Mouse (Mus musculus) monocyte, adult 5-6 weeks (primary cell): ENCODE results near the gene Wdr20rt. TPM values are rescaled to one million over a fixed set of nuclear protein-coding genes. Genes with fewer than 3 reads are reported as not detected.
"Not testable (repeated sequence)": the region's sequence is repeated elsewhere in the genome, so short reads cannot be mapped to it uniquely, and the experiment has no call there.

Source experiments
- ATAC-seq: fragments of 153-309, 156-312 bp; replicated peaks from 2 replicates; pipeline ENCODE4 v1.8.0; 2017; ENCODE audit warnings: mild to moderate bottlenecking; ENCODE audit not compliant: low TSS enrichment, insufficient number of reproducible peaks, severe bottlenecking, poor library complexity, low FRiP score
- total RNA-seq: library from RNA; stranded (forward); fragments of 200-1000, 200-491, 200-594 nt; gene quantifications from 3 replicates; pipeline ENCODE4 v1.2.3, GENCODE M21; 2017

Gene Wdr20rt
- not detected in 3 replicates for total RNA-seq

DNA sequence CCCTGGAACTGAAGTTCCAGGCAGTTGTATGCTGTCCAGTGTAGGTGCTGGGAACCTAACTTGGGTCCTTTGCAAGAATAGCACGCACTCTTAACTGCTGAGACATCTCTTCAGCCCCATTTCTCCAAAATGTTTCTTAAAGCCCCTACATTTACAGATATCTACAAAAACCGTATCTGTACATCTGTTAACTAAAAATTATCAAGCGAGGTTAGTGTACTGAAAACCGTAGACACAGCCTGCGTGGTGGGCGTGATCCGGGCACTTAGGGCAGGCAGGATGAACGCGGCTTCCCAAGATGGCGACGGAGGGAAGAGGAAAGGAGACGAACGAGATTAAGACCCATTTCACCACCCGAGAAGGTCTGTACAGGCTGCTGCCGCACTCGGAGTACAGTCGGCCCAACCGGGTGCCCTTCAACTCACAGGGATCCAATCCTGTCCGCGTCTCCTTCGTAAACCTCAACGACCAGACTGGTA is at the start of gene Wdr20rt:
Gene Wdr20rt (plus strand): TSS at position 51 of the 479 bp plus-strand sequence.
- no peak for ATAC-seq

DNA sequence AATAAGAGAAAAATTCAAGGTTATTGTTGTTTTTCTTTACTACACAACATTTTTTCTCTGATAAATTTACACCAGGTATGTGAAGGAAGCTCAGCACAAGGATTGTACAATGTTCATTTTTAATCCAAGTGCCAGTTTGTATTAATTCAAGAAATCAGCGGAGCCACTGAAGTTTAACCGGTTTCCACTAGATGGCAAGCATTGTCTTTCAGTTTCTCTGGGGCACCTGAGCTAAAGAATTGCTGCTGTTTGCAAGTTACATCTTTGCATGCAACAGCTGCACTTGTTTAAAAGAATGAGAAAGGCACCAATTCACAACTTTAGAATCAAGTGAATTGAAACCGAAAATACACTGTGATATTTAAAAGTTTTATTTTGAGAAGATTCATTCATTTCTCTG is 38.0 kb upstream of the Wdr20rt start:
- ATAC-seq = no peak

DNA sequence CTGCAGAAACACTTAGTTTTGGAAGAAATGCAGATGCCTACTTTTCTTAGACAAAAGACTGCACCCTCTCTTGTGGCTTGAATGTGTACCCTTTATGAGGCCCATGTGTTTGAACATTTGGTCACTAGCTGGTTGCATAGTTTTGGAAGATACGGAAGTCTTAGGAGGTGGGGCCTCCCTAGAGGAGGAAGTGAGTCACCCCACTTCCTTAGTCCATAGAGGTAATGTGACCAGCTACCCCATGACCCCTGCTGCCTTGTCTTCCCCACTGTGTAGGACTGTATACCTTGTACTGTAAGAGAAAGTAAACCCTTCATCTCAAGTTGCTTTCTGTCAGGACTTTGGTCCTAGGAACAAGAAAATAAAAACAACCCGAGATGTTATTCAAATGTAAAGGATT is 36.1 kb upstream of the Wdr20rt start:
- no peak for ATAC-seq

DNA sequence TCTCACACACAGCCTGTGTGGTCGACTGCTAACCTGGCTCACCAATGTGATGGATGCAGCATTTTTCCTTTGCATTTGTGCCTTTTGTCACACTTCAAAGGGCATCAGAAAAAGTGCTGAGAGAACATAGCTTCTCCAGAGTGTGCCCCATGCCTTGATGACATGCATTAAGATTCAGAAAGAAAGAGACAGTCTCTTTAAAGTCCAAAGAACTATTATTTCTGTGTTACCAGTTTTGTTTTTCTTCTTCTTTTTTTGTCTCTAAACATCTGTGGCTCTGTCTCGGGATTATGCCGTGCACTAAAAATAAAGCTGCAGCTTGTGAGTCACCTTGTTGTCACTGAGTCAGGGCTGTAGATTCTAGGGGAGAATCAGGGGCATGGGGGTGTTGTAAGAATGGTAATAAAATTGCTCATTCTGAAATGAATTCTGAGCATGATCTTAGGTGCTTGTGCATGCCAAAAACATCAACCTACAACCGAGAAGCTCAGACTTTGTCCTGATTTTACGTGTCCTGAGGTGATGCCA is 31.2 kb upstream of the Wdr20rt start:
- no peak for ATAC-seq

DNA sequence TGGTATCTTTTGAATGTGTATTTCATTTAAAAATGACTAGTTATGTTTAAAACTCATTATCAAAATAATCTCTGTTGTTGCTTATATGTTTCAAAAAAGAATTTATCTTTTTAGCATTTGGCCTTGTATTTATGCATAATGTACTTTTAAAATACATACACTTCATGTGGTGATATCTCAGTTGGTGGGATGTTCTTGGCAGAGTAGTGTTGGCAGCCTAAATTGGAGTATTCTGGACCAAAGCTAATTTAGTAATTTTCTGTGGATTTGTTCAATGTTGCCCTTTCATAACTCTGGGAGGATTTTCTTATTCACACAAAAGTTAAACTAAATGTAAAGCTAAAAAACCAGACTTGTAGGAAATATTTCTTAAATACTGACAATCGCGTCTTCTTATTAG is 23.5 kb upstream of the Wdr20rt start:
- ATAC-seq = no peak

DNA sequence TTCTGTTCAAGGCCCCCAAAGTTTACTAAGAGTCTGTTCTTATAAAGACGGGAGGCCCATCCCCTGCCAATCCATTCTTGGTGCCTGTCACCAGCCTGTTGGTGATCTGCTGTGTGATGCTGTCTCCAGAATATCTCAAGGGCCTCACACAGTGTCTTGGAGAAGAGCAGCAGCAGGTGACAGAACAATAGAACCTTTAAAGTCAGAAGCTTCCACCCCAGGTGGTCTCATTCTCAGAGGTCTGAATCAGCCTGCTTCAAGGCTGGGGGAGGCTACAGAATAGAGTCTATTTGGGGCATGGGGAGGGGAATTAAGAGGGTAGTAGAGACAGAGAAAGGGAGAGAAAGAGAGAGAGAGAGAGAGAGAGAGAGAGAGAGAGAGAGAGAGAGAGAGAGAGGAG is 18.9 kb upstream of the Wdr20rt start:
- no peak for ATAC-seq

DNA sequence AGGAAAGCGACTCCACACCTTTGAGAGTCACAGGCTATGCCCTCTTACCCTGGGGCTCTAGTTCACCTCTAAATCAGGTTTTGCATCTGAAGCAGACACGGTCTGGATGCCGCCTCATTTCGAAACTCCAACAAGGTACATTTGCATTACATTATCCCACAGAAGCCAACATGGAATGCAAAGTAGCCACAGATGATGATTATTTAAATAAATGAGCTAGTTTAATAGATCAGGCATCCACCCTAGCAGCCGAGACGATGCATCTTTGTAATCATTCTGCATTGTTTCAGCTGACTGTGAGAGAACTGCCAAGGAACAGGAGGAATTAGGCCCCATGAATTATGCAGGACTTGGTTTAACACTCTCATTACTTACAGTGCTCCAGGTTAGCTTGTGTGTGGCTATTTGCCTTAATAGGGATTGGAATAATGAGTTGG is 8.9 kb upstream of the Wdr20rt start:
- ATAC-seq = no peak

DNA sequence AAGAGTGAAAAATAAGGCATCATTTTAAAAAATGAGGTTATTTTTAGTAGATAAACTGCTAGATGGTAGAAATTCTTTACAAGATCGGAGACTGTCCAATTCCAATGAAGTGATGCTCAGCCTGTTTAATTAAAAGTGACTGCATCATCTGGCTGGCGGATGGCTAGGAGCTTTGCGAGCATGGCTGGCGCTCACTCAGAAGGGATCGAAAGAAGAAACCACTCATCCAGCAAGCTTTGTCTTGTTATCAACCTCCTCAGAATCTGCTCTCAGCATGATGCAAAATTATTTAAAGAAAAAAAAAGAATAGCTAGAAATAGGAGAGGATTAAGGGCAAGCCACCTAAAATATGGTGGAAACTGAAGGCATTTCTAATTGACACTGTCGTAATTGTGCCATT is 3.3 kb downstream of the Wdr20rt start:
- no peak for ATAC-seq

DNA sequence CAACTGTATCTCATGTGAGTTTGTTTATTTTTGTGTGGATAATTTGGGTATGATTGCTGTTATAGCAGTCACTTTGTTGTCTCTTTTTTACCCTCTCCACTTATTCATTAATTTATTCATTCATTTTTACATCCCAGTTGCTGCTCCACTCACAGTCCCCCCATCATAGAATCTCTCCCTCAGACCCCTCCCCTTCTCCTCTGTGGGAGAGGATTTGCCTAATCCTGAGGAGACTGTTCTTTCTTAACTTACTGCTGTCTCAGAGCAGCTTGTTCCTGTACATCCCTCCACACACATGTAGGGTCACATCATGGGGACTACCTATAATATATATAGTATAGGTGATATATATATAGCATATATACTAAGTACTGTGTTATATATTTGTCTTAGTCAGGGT is 3.7 kb downstream of the Wdr20rt start:
- ATAC-seq = no peak

DNA sequence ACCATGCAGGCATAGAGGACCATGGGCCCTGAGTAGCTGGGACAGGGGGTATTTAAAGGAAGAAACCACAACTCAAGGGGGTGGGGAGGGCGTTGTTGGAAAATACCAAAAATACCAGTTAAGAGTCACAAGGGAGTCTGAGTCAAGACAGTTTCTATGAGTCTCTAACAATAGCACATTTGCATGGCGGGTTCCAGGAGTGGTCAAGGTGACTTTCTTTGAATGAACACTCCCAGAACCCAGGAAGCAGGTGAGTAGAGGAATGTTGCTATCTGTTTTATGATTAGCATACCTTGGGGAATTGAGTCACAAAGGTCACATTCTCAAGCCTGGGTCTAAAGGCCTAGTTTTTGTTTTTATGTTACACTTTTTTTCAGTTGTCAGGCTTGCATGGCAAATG is 7.5 kb downstream of the Wdr20rt start:
- ATAC-seq = not testable (repeated sequence)

DNA sequence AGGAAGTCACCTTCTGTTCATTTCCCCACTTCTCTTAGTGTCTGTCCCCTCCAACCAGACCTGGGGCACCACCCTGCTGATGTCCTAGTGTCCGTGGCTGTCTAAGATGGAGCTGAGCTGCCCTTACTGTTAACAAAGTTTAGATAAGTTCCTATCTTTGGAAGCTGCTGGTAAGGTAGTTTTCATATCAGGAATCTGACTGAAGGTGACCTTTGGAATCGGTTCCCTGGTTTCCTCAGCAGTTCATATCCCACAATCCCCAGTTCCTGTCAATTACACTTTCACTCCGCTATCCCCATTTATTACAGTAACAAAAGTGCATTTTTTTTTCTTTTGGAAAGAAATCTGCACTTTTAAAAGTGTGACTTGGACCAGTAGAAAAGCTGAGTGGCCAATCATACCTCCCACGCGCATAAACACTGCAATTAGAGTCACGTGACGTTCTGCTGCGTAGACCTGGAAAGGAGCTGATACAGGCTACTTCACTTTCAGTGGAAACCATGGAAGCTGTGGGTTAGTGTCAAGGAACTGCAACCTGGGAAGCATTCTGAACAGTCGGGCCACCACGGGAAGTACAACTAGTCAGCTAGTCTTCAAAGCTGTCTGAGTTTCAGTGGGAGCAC is 24.9 kb downstream of the Wdr20rt start:
- ATAC-seq = no peak

DNA sequence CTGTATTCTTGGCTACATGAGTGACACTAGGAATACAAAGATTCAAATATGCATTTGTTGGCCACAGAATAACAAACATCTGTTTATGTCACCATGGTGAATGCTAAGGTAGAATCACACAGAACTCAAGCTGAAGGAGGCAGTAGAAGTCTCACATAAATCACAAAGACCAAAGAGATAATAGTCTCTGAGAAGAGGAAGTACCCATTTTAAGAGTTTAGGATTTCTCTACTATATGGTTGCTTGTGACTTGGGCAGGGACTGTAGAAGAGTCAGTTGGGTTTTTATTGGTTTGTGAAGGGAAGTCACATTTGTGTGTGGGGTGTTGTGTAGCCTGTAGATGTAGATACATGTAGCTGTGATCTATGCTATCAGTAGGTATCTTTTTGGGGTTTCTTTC is 31.6 kb downstream of the Wdr20rt start:
- ATAC-seq = no peak

DNA sequence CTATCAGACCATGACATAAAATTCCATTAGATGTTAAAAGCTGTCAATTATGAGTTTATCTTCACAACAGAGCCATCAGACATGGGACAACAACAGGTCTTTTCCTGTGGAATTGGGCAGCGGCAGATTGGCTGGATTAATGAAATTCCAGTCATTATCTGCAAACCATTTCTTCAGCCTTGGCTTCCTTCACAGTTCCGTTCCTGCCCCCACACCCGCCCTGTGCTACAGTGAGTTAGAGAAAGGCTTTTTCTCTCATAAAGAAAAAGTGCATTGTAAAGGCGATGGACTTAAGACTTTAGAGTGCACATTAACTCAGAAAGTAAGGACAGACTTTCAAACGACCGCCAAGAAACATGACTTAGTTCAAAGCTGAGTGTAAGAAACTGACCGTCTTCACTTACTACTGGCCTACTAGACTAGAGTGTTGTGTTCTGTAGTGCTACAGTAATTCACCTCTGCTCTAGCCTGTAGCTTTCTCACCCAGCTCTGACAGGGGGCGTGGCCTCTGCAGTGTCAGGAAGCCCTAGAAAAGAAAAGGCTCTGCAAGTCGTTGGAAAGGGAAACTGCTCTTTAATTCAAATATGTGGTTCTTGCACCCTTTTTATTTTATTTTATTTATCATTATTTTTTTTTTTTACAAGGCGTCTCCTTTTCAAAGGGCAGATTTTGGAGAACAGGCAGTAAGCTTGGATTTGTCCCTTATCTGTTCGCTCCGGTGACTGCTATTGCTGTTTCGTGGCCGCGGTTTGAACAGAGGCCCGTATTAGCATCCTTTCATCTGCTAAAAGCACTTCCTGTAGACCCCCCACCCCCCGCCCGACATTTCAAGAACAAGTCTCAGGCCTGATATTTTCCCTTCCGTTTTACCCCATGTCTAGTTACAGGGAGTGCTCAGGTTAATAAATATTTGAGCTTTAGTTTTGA is 33.2 kb downstream of the Wdr20rt start:
- ATAC-seq = no peak

DNA sequence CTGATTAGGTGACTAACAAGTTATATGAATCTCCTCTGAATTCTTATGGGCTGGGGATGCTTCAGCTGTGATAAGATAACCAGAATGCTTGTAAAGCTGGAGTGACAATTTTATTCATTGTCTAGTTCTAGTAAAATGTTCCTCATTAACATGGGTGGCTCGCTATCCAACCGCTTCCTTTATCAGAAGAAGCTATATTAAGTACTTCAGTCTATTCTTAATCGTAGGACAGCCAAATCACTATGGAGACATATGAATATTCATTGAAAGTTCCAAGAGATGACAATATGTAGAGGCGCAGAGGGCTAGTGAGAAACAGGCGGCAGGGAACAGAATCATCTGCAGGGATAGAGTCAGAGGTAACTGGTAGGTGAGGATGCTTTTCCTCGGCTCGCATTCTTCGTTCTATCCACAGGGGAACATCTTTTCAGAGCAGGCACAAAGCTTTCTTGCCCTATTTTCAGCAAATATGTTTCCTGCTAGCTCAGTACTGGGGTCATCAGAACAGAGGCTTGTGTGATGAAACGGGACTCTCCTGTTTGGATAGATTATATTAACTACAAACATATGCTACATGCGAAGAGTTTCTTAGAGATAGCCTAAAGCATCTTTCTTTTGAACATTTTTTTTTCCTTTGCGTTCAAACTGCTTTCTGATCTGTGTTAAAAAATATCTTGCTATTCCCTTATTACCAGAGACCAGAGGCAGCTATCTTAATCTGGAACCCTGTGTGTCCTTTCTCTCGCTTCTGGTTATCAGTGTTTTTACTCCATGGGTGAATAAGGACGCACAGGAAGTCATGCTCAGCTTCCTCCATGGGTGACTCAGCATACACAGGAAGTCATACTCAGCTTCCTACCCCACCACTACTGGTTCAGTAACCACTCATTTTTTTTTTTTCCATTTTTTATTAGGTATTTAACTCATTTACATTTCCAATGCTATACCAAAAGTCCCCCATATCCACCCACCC is 34.1 kb downstream of the Wdr20rt start:
- no peak for ATAC-seq

DNA sequence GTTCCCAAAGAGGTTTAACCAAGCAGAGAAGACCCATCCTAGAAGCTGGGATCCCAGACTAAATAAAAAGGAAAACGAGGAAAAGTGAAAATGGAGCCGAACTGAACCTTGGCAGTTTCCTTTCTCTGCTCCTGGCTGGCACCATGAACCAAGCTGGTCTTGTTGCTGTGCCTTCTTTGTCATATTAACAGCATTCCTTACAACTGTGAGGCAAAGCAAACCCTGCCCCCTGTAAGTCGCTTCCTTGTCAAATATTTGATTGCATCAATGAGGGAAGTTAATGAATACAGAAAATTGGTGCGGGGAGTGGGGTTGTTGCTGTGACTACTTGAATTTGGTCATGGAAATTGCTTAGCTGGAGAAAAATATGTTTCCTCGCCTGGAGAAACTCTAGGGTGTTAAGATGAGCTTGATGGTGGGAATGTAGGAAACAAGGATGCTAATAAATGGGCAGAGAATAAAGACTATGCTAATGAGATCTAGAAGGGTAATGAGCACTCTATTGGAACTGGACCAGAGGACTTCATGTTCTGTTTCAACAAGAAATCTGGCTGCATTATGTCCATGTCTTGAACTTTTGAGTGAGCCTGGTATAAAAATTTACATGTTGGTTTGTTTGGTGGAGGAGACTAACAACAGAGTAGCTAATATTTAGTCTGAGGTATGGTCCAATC is 43.1 kb downstream of the Wdr20rt start:
- ATAC-seq = no peak

DNA sequence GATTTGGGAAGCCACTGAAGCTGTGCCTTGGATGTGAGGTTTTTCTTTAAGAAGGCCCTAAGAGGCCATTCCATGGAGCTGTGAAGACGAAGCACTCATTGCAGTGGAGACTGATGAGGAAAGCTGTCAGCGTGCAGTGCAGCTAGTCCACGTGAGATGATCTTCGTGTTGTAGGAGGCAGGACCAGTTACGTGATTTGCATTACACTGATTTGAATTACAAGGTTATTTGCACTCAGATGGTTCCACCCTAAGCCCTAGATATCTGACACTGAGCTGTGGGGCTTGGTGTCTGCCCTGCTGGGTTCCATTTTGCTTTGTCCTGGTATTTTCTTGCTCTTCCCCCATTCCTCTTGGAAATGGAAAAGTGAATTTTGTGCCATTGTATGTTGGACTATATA is 44.1 kb downstream of the Wdr20rt start:
- no peak for ATAC-seq

DNA sequence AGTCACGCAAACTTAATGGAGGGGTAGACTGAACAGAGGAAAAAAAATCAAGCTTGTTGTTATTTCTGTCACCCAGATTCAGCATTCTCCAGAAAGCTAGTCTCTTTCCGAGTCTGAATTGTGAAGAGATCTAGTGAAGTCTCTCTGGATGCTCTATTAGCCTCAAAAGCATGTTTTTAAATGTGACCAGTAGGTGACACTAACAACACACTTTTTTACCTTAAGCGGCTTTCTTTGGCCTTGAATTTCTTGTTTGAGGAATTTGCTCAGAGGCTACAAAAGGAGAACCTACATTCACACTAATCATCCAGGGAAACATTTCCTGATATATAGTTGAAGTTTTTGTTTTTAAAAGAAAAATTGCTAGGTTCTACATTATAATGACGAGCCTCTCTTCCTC is 48.5 kb downstream of the Wdr20rt start:
- ATAC-seq = no peak
